Mouse (Mus musculus) erythroblast, embryonic 14.5 days (primary cell): ENCODE measurements around the gene Nudt22. TPM values are rescaled to one million over a fixed set of nuclear protein-coding genes. Genes with fewer than 3 reads are reported as not detected.

Source experiments
- H3K27me3 ChIP-seq: 2 replicates; pipeline ENCODE4 v1.6.1; 2012; ENCODE audit warnings: inconsistent platforms; ENCODE audit not compliant: control insufficient read depth
- H3K36me3 ChIP-seq: 2 replicates; pipeline ENCODE4 v1.6.1; 2012; ENCODE audit warnings: mild to moderate bottlenecking, inconsistent platforms; ENCODE audit not compliant: control insufficient read depth
- H3K4me1 ChIP-seq: 2 replicates; pipeline ENCODE4 v1.6.1; 2012; ENCODE audit warnings: inconsistent platforms; ENCODE audit not compliant: control insufficient read depth
- H3K4me3 ChIP-seq: replicated peaks from 2 replicates; pipeline ENCODE3; 2012; ENCODE audit warnings: moderate library complexity, mild to moderate bottlenecking, inconsistent platforms
- H3K9me3 ChIP-seq: 2 replicates; pipeline ENCODE4 v1.6.1; 2012; ENCODE audit warnings: low read length, inconsistent platforms, mixed read lengths; ENCODE audit not compliant: control insufficient read depth
- GATA1 ChIP-seq: IDR thresholded peaks from 2 replicates; pipeline ENCODE4 v1.6.1; 2012; ENCODE audit warnings: low read length, inconsistent platforms, mixed read lengths
- TAL1 ChIP-seq: IDR thresholded peaks from 3 replicates; pipeline ENCODE4 v1.6.1; 2012; ENCODE audit warnings: low read length, inconsistent platforms, mixed read lengths
- polyA plus RNA-seq: library from polyadenylated mRNA; stranded (reverse); fragments of >175 nt; gene quantifications from 2 replicates; pipeline ENCODE4 v1.2.3, GENCODE M21; 2012

The Nudt22 gene
- polyA plus RNA-seq, 1 experiment = 1.1 TPM

GRCm38 (mm10) chr19:6972247-6972917 lies 23.5 kb downstream of the Nudt22 start:
- peaks cover 11% of the 10 kb centered on the region for H3K36me3 ChIP-seq
- H3K4me3 ChIP-seq = no peak overlapping the region
- no peaks in the 10 kb centered on the region for H3K9me3 ChIP-seq
- TF ChIP-seq GATA1 (no peak), TAL1 (no peak)
- peaks cover 90% of the 10 kb centered on the region for H3K4me1 ChIP-seq
- H3K27me3 ChIP-seq = peaks cover 20% of the 10 kb centered on the region

GRCm38 (mm10) chr19:6971644-6972043 lies 24.3 kb downstream of the Nudt22 start:
- H3K4me3 ChIP-seq = no peak overlapping the region
- peaks cover 5% of the 10 kb centered on the region for H3K36me3 ChIP-seq
- peaks cover 20% of the 10 kb centered on the region for H3K27me3 ChIP-seq
- TF ChIP-seq TAL1 (no peak), GATA1 (no peak)
- peaks cover 91% of the 10 kb centered on the region for H3K4me1 ChIP-seq
- no peaks in the 10 kb centered on the region for H3K9me3 ChIP-seq

DNA sequence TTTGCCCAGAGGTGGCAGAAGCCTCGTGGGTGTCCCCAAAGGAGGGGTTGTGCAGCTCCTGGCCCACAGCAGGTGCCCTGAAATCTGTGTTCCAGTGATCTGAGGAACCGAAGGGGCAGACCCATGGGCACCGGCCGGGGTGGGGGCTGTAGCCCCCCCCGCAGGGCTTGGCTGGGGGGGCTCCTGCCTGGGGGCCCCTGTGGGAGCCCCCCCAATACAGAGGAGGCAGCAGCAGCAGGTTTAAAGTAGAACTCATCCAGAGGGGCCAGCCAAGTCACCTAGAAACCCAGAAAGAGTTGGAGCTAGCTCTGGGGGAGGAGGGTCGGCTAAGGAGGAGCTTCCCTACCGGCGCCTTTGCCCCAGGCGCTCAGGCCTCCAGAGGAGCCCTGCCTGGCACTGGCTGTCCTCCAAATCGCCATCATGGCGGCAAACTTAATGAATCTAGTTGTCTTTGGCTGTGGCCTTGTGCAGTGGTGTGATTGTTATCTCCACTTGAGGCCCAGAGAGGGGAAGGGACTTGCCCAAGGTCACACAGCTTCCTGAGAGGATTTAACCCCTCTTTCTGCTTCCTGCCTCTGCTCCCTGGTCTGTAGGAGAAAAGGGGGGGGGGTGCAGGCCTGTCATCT lies 25.3 kb downstream of the Nudt22 start:
- no peak for TF ChIP-seq GATA1
- peaks cover 20% of the 10 kb centered on the region for H3K27me3 ChIP-seq
- H3K36me3 ChIP-seq = no peaks in the 10 kb centered on the region; the same call in 1 of the 2 replicates
- H3K4me1 ChIP-seq = peaks cover 84% of the 10 kb centered on the region
- peak overlapping the region; percentile 70 for H3K4me3 ChIP-seq
- no peaks in the 10 kb centered on the region for H3K9me3 ChIP-seq

DNA sequence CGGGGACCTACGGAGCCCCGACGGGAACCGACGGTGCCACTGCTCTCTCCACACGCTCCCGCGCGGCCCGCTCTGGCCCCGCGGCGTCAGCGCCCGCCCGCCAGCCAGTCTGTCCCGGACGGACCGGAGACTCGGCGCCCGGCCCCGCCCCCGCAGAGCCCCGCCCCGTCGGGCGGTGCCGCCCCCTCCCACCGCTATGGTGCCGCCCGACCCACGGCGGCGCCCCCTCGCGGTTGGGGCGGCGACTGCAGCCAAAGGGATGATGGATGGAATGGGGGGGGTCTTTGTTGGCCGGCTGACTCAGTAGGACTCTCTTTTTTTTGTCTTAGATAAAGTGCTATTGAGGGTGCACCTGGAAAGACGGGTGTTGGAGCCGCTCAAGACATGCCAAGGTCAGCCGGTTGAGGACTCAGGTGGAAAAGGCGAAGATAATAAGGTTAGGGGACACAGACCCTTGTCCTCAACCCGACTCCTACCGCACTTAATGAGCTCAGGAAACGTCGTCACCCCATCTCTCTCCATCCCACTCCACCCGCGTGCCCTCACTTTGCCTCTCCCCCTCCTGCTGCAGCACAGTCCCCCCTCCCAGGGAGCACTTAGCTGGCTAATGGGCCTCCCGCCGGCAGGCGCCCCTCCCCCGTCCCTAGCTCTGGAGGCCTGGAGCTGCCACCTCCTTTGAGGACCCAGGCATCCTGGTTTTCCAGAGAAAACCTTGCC lies 26.1 kb downstream of the Nudt22 start:
- no peak for TF ChIP-seq GATA1
- TF ChIP-seq TAL1 = no peak
- H3K36me3 ChIP-seq = no peaks in the 10 kb centered on the region; the same call in 1 of the 2 replicates
- H3K4me1 ChIP-seq = peaks cover 83% of the 10 kb centered on the region
- H3K9me3 ChIP-seq = no peaks in the 10 kb centered on the region
- peaks cover 20% of the 10 kb centered on the region for H3K27me3 ChIP-seq
- H3K4me3 ChIP-seq = peak overlapping the region; percentile 70

DNA sequence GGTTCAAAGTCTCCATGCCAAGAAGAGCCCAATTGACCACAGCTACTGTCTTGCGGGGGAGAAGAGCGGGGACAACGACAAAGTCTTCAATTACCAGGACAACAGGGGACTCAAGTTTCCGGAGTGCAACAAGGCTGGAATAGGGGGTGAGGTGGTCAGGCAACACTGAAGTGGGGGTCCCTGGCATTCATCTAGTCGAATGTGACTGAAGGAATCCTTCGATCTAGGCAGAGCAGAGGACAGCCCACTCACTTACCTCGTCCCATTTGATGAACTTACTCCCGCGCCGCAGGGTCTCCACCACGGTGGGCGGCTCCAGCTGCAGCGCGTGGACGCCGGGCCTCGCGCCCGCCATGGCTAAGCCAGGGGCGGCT lies 26.6 kb downstream of the Nudt22 start:
- Histone ChIP-seq H3K4me1 (peaks cover 83% of the 10 kb centered on the region), H3K27me3 (peaks cover 20% of the 10 kb centered on the region), H3K9me3 (no peaks in the 10 kb centered on the region), H3K36me3 (peaks cover 2% of the 10 kb centered on the region; the same call in 1 of the 2 replicates), H3K4me3 (peak overlapping the region; percentile 70)
- no peak for TF ChIP-seq TAL1
- no peak for TF ChIP-seq GATA1

DNA sequence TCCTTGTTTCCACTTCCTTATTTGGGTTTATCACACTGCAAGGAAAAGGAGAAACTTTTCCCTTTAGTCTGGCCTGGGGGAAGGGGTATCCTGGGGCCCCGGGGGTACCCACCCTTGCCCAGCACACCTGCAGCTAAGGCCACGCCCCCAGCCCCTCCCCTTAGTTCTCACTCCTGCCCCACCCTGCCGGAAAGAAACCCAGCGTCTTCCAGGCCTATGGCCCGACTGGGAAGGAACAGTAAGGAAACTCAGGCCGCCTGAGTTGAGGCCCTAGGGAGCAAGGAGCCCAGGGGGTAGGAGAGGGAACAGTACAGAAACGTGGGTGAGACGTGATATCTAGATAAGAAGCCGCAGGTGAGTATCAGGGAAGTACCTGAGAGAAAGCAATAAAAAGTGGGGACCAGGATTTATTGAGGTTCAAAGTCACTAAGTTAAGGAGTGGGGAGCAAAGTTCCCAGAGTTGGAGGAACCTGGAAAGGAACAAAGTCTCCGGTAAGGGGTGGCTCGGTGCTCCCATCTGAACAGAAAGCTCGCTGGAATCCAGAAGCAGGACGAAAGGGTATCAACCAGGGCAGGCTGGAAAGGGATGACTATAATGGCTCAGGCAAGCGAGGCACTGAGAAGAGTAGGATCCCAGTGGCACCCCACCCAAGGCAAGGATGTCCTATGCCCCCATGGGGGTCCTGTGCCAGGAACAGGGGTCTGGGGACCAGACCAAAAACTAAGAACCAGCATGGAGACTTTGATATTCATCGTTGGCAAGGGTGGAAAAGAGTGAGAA lies 27.2 kb downstream of the Nudt22 start:
- Histone ChIP-seq H3K9me3 (no peaks in the 10 kb centered on the region), H3K4me3 (peak overlapping the region; percentile 70), H3K4me1 (peaks cover 79% of the 10 kb centered on the region), H3K27me3 (peaks cover 20% of the 10 kb centered on the region), H3K36me3 (peaks cover 5% of the 10 kb centered on the region; the same call in 1 of the 2 replicates)
- no peak for TF ChIP-seq TAL1
- TF ChIP-seq GATA1 = no peak

GRCm38 (mm10) chr19:6956461-6956860 lies 39.5 kb downstream of the Nudt22 start:
- no peaks in the 10 kb centered on the region for H3K27me3 ChIP-seq
- peaks cover 35% of the 10 kb centered on the region for H3K36me3 ChIP-seq
- TF ChIP-seq GATA1 (no peak), TAL1 (no peak)
- H3K9me3 ChIP-seq = no peaks in the 10 kb centered on the region
- no peak overlapping the region for H3K4me3 ChIP-seq
- peaks cover 24% of the 10 kb centered on the region for H3K4me1 ChIP-seq

- Histone ChIP-seq H3K9me3 (no peaks in the 10 kb centered on the region), H3K4me1 (peaks cover 35% of the 10 kb centered on the region), H3K27me3 (no peaks in the 10 kb centered on the region), H3K36me3 (peaks cover 35% of the 10 kb centered on the region), H3K4me3 (no peak overlapping the region)
- TF ChIP-seq TAL1 (no peak), GATA1 (no peak)
Measured at GRCm38 (mm10) chr19:6955424-6955823, 40.5 kb downstream of the Nudt22 start.

GRCm38 (mm10) chr19:6954046-6954445 lies 41.9 kb downstream of the Nudt22 start:
- no peaks in the 10 kb centered on the region for H3K27me3 ChIP-seq
- peaks cover 31% of the 10 kb centered on the region for H3K36me3 ChIP-seq
- H3K4me1 ChIP-seq = peaks cover 49% of the 10 kb centered on the region
- H3K9me3 ChIP-seq = no peaks in the 10 kb centered on the region
- no peak for TF ChIP-seq GATA1
- no peak overlapping the region for H3K4me3 ChIP-seq
